Mouse (Mus musculus): ENCODE results near the gene Hacd2.

Hacd2 gene

DNA sequence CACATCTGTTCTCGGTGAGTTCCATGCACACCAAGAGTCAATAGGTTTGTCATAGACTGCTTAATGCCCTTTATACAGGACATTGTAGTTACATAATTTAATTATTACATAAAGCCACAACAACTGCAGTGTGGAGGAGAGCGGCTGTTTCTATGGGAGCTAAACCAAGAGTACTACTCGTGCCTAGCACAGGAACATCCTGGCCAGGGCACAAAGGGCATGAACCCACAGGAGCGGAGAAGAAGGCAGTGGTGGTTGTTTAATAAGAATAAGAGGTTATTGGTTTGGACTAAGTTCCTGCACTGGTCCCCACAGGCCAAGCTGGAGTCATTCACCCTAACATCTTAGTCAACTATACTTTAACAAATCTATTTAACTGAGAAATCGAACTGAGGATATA is 16.0 kb upstream of the Hacd2 start:
- no peak for DNase-seq (ENCODE audit: low read depth, low spot score)

DNA sequence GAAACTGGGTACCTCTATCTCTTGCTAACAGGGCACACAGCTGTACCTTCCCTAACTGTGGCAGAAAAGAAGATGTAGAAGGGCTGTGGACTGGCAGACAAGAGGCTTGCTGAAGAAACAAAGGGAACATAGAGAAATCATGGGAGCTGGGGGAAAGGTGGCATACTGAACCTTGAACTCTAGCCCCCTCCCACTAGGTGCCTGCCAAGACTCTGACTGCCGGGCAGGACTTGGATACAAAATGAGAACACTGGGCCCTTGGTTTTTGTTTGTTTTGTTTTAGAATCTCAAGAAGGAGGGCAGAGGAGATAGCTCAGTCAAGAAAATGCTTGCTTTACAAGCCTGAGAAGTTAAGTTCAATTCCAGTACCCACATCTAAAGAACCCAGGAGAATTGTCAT is 14.9 kb upstream of the Hacd2 start:
- DNase-seq (ENCODE audit: low read depth, low spot score): no peak

DNA sequence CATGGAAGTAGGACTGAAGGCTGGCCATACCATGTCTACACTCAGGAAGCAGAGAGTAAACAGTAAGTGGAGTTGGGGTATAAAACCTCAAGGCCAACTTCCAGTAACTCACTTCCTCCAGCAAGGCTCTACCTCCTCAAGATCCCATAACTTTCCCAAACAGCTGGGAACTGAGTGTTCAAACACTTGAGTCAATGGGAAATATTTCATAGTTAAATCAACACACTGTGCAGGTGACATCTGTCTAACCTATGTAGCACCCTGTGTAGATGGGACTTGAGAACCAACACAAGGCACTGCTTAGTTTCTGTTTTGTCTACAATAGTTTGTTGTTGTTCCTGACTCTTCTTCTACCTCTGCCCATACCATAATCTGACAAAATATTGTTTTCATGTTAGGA is 13.8 kb upstream of the Hacd2 start:
- DNase-seq (ENCODE audit: low read depth, low spot score): no peak

DNA sequence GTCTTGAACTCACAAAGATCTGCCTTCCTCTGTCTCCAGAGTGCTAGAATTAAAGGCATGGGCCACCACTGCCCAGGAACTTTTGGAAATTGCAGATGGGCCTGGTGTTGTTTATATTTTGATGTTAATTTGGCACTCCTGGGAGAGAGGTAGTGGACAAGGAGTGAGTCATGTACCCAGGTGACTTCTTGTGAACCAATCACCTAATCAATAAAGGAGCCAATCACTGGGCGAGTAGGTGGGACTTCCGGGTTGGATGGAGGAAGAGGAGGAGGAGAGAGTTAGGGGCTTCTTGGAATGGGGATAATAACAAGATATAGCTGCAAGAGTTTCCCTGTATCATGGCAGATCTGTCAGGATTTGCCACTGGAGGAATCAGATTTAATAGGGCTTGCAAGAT is 8.7 kb upstream of the Hacd2 start:
- no peak for DNase-seq (ENCODE audit: low read depth, low spot score)

DNA sequence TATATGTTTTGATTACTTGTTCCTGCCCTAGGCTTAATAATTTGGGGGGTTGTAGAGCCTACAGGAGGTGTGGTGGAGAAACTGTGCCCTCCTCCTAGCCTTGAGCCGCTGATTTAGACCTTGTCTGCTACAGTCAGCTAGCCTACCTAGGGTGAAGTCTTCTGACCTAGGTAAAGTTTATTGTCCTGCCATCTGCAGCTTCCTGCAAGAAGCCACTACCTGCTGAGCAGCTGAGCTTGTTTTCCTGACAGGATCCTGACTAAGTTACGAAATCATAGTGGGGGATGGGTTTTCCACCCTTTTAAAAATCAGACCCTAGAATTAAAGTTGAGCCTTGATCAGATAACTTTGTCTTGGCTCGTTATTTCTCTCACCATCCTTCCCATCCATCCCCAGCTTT is 5.7 kb upstream of the Hacd2 start:
- DNase-seq (ENCODE audit: low read depth, low spot score): no peak

DNA sequence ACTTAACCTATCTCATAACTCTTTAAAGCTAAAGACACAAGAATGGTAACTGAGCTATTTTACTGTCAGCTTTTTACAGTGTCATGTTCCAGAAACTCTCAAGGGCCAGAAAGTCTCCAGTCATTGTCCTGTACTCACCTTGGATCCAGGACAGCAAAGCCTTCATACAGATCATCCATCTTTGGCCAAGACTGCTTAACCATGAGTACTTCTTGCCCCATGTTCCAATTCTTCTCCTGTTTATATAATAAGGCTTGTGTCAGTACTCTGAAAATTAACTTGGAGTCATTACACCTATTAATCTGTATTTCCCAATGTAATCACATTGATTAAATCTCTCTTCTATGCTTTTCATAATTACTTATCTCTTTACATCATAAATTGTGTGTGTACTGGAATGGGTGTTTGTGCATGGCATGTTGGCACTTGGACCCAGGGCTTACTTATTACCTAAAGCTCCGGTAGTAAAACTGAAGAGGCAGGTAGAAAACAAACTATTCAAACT is 3.7 kb upstream of the Hacd2 start:
- DNase-seq (ENCODE audit: low read depth, low spot score): no peak

DNA sequence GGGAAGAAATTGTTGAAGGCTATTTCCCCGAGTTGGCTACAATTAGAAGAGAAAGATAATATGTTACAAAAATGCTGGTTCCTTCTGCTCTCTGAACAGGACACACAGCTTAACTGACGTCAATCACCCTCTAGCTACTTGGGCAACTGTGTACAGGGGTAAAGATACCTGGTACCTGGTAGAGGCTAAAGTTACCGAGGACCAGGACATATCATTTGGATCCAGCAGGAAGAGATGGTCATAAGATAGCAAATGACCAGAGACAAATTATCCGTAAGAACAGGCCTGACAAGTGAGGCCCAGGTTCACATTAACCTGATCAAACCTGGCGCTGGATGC is 356 bp upstream of the Hacd2 start:
- DNase-seq (ENCODE audit: low read depth, low spot score): no peak

DNA sequence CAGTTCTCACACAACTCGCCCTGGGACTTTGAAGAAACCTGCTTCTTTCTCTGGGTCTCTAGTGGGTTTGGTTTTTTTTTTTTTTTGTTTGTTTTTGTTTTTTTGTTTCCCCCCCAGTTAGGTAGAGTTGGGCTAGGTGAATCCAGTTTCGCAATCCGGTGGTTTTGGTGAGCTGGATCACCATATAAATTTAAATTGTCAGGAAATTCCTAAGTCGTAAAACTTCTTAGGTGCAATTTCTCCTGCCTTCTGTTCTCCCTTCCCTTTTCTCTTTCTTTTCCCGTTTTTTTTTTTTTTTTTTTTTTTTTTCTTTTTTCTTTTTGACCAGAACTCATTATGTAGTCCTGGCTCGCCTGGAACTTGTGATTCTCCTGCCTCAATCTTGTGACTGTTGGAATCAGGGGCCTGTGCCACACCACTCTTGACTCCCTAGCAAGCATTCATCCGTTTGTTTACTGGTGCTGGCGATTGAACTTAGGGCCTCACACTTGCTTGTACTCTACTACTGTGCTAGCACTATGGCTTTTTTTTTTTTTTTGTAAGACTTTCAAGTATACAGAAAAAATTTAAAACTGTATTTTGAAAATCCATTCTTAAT is 1.0 kb downstream of the Hacd2 start:
- peak; percentile 57 for DNase-seq (ENCODE audit: low read depth, low spot score)

DNA sequence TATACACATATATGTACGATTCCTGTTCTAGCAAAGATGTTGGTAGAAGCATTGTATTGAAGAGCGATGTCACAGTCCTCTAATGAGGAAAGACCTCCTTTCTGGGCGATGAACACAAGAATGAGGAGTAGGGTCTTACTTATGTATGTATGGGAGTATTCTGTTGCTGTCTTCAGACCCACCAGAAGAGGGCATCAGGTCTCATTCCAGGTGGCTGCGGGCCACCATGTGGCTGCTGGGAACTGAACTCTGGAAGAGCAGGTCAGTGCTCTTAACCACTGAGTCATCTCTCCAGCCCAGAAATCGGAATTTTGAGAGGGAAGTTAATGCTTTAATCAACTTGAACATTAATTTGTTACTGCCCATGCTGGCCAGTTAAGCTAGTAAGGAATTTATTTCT is 2.1 kb downstream of the Hacd2 start:
- DNase-seq (ENCODE audit: low read depth, low spot score): peak; percentile 74

DNA sequence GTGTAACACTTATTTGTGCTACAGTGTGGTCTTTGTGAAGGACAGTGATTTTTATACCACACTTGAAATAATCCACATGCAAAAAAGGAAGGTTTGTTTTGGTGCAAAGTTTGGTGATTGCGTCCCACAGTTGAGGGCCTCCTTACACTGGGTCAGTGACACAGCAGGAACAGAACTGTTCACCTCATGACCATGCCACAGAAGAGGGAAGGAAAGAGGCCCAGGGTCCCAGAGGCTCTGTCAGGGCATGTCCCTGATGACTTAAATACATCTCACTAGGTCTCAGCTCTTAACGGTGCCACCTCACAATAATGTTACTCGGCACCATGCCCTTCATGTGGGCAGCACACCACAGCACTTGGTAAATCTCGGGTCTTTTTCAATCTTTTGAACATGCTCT is 3.1 kb downstream of the Hacd2 start:
- no peak for DNase-seq (ENCODE audit: low read depth, low spot score)

DNA sequence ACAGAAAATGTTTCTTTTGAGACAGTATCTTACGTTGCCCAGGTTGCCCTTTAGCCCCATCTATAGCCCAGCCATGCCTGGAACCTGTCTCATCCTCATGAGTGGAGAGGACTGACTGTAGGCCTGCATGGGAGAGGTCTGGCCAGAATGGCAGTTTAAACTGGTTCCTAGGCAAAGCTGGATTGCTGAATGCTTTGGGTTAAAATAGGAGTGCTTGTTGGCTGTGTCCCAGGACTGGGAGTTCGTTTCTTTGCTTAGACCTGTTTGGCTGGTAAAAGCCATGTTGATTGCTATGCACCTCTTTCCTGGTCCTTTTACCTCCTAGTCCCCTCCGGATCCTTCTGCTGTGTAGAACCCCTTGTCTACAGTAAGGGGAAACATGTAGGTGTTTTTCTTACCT is 11.0 kb downstream of the Hacd2 start:
- DNase-seq (ENCODE audit: low read depth, low spot score): no peak

DNA sequence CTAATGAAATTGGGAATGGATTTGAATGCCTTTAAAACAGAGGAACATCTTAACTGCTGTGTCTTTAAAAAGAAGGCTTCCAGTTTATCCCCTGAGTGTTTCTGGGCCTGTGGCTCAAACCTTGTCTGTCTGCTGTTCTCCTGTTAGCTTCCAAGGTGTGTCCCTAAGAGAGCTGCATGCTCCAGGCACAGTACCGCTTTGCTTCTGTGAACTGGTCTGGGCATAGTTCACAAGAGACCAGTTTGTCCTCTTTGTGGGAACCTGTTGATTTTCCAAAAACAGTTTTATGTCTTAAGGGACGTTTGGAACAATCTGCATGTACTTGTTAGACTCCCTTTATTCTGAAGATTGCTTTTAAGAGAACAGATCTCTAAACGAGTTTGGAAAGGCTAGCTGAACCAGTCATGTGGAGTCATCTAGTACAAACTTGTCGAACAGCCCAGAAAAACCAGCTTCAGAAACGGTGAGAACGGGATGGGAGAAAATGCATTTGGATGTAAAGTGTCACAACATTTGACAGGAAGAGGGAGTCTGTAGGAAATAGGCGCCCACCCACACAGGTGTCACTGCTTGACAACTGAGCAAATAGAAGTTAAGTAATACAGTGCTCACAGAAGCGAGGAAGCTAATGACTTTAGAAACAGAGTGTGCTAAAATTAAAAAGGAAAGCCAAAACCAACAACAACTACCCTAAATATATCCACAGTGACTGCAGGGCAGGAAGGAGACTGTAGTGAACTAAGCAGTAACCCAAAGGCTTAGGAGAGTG is 11.8 kb downstream of the Hacd2 start:
- no peak for DNase-seq (ENCODE audit: low read depth, low spot score)

DNA sequence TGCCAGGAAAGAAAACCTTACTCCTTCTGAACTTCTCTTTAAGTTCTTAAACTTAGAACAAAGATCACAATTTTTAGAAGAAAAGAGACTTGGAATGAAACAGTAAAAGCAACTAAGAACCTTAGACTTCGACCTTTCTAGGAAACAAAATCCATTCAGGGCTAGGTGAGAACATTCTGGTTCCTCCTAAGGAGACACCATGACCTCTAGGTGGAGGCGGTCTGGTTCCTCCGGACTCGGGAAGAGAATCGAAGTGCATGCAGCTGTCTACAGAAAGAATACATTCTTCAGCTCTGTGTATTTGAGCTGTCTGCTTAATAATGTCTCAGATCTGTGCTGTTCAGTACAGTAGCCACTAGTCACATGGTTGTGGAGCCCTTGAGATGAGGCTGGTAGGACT is 12.7 kb downstream of the Hacd2 start:
- DNase-seq (ENCODE audit: low read depth, low spot score): no peak

DNA sequence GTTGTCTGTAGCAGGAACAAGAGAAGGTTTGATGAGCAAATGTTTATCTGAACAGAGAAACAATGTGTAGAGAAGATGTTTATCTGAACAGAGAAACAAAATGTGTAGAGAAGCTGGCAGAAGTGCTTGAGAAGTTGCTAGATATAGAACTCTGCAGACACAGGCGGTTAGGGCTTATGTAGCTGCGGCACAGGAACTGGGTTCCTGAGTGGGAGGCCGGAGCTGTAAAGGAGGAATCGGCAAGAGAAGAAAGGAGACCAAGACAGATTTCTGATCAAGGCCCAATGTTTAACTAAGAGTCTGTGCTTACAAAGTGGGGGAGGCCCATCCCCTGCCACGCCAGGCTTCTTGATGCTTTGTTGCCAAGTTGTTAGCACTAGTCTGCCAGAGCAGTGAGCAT is 14.5 kb downstream of the Hacd2 start:
- DNase-seq (ENCODE audit: low read depth, low spot score): no peak

DNA sequence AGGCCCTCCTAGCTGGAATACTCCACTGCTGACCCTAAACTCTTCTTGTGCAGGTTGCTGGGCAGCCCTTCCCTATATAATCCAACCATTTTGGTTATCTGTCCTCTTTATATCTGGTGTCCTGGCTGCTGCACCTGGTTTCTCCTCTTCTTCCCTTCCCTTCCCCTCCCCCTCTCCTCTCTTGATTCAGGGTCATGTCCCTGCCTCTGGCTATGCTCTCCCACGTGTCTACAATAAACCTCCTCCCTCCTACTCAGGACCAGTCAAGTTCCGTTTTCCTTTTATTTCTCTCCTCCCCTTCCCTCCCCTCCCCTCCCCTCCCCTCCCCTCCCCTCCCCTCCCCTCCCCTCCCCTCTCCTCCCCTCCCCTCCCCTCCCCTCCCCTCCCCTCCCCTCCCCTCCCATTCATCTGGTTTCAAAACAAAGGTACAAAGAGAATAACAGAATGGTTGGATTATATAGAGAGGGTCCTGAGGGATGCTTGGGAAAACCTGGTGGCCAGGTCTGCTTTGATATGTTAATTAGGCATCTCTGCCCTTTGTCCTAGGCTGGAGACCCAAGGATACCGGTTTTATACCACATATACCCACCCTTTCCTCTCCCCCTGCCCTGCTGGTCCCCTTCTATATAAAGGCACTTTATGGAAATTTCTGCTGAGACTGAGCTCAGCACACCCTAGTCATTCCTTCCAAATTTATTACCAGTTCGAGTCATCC is 16.3 kb downstream of the Hacd2 start:
- no peak for DNase-seq (ENCODE audit: low read depth, low spot score)

DNA sequence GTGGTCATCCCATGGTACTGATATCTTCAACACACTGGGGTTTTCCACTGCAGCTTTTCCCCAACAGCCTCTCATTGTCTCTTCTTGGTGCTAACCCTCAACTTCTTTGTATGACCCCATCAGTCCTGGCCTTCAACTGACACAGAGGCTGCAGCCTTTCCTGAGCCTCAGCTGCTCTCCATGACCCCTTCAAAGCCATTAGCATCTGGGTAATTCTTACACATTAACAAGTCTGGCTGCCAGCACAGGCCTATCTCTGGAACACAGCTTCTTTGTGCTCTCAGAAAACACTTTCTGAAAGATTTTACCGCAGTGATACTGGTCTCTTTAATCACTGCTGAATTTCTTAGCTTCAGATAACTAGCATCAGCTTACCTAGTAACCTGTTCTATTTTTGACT is 17.9 kb downstream of the Hacd2 start:
- no peak for DNase-seq (ENCODE audit: low read depth, low spot score)

DNA sequence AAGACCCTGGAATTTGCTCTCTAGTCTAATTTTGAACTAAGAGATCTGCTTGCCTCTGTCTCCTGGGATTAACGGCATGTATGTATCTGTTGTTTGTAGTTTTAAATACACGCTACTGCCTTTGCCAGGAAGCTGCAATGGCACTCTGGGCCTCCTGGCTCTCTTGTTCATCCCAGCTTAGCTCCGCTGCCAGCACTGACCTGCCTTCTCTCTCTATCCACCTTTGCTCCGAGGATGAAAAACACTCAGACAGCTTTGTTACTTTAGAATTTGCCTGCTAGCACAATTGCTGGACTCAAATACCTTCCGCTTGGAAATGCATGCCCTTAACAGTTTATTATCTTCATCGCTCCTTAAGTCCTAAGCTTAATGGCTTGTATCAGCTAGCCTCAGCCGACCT is 18.8 kb downstream of the Hacd2 start:
- DNase-seq (ENCODE audit: low read depth, low spot score): no peak

DNA sequence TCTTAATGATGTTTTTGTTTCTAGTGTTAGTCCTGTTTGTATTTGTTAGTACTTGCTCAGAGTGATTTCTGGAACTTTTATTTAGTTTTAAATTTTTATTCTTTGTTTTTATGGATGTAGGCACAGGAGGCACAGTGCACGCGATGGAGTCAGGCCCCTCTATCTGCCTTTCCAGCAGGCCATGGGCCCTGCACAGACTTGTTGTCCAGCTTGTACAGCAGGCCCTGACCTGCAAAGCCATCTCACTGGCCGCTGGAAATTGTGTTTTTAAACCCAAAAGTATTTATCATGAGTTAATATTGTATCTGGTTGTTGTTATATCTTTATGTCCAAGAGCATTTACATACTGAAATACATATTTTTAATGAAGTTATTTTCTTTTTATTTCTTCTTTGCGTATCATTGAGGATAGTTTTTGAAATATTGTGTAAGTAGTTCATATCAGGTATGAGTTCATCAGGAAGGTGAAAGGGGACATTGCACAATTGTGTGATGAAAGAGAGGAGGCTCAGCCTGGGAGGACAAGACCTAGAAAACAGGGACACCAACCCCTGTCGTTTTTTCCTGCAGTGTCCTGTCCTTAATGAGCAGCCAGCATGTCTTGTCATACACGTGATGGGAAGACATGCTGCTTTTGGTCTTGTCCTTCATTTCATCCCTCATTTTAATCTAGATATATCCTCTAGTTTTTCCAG is 24.0 kb downstream of the Hacd2 start:
- no peak for DNase-seq (ENCODE audit: low read depth, low spot score)

DNA sequence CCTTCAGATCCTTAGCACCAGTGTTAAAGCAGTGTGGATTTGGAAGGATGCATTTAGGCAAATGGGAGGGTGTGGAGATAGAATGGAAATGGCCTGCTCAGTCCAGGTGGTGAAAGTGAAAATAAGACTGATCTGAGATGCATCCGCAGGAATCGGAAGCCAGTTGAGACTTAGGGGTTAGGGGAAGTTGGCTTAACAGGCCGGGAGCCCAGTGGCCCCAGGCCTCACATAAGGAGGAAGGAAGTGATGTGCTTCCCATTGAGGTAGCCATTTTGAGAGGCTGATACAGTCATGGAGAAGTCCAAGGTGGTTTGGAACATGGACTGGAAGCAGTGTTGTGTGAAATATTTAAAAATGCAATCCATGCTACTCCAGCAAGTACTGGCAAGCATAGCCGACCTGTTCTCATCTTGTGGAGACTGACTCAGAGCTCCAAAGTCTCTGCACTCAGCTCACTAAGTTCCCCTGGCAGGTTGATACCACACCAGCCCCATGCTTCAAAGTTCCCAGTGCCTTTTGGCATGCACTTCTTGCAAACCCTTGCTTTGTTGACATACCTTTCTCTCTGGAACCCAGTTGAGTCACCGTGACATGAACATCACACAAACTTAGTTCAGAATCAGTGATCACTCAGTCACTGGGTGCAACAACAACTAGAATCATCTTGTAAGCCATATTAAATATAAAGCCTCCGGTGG is 25.2 kb downstream of the Hacd2 start:
- no peak for DNase-seq (ENCODE audit: low read depth, low spot score)

DNA sequence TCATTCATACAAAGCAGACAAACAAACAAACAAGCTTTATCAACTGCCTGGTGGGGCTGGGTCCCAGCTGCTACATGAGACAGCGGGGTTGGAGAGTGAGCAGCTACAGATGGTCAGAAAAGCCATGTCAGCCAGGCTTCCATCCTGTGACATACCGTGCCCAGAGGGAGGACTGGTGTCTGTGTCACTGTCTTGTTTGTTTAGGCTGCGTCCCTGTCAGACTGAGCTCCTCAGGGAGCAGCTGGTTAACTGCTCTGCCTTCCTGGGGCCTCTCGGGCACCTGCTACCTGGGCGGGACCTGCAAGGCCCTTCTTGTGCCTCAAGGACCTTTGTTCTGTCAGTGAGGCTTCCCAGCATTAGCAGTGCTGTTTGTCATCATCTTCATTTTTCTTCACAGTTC is 28.8 kb downstream of the Hacd2 start:
- no peak for DNase-seq (ENCODE audit: low read depth, low spot score)

DNA sequence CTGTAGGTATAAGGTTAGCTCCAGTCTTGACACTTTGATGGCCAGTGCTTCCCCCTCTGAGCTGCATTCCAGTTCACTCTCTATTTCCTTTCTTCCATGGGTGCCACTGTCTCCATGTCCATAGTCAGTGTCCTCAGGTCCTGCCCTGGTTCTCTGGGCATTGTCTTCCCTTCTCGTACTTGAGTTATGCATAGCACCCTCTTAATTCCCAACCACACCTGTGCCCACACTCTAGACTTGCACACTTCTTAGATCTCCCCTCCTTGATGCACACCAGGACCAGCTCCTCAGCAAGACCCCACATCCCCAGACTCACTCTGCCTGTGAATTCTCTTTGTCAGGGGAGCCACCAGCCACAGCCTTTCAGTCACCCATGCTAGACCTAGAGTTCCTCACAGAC is 30.0 kb downstream of the Hacd2 start:
- DNase-seq (ENCODE audit: low read depth, low spot score): no peak

Measured in 3T3-L1 (cell line).